Mouse (Mus musculus): ENCODE measurements around the gene Mphosph9. TPM values are rescaled to one million over a fixed set of nuclear protein-coding genes. Genes with fewer than 3 reads are reported as not detected.
A peak's percentile ranks its signal among the peaks of the same experiment; 100 is the strongest.

Gene Mphosph9
- polyA plus RNA-seq, 1 experiment from 2014 or later, result 20.2 TPM

- Histone ChIP-seq H3K9me3 (ENCODE audit: control insufficient read depth, low read depth, low read length) (no peaks in the 10 kb centered on the region), H3K27me3 (ENCODE audit: control insufficient read depth, insufficient read depth, low read length) (no peaks in the 10 kb centered on the region), H3K36me3 (ENCODE audit: control insufficient read depth, insufficient read depth, low read length) (peaks cover 13% of the 10 kb centered on the region), H3K9ac (replicated peaks; ENCODE audit: low read depth, low read length) (no peak overlapping the region), H3K4me3 (ENCODE audit: low read depth, low read length) (no peak overlapping the region), H3K27ac (ENCODE audit: low read length) (no peak overlapping the region), H3K4me2 (replicated peaks; ENCODE audit: low read depth, low read length) (no peak overlapping the region), H3K4me1 (ENCODE audit: control insufficient read depth, insufficient read depth, low read length) (no peaks in the 10 kb centered on the region)
- no peak for ATAC-seq (ENCODE audit: insufficient number of reproducible peaks, insufficient read depth, low FRiP score, low read depth)
- 93% methylated on average over 5 of the region's 5 CpGs for WGBS
Measured at GRCm38 (mm10) chr5:124270226-124270625, 57.5 kb downstream of the Mphosph9 start.

GRCm38 (mm10) chr5:124269661-124270060, 58.1 kb downstream of the Mphosph9 start:
- Histone ChIP-seq H3K9ac (replicated peaks; ENCODE audit: low read depth, low read length) (no peak overlapping the region), H3K36me3 (ENCODE audit: control insufficient read depth, insufficient read depth, low read length) (peaks cover 13% of the 10 kb centered on the region; the same call in 1 of the 2 replicates), H3K4me3 (ENCODE audit: low read depth, low read length) (no peak overlapping the region), H3K27ac (ENCODE audit: low read length) (no peak overlapping the region), H3K4me1 (ENCODE audit: control insufficient read depth, insufficient read depth, low read length) (no peaks in the 10 kb centered on the region), H3K4me2 (replicated peaks; ENCODE audit: low read depth, low read length) (no peak overlapping the region), H3K9me3 (ENCODE audit: control insufficient read depth, low read depth, low read length) (no peaks in the 10 kb centered on the region), H3K27me3 (ENCODE audit: control insufficient read depth, insufficient read depth, low read length) (no peaks in the 10 kb centered on the region)
- 79% methylated on average over 11 of the region's 11 CpGs for WGBS
- no peak for ATAC-seq (ENCODE audit: insufficient number of reproducible peaks, insufficient read depth, low FRiP score, low read depth)

- Histone ChIP-seq H3K4me1 (ENCODE audit: control insufficient read depth, insufficient read depth, low read length) (no peaks in the 10 kb centered on the region), H3K36me3 (ENCODE audit: control insufficient read depth, insufficient read depth, low read length) (peaks cover 16% of the 10 kb centered on the region), H3K27ac (ENCODE audit: low read length) (no peak overlapping the region), H3K9me3 (ENCODE audit: control insufficient read depth, low read depth, low read length) (no peaks in the 10 kb centered on the region), H3K4me2 (replicated peaks; ENCODE audit: low read depth, low read length) (no peak overlapping the region), H3K27me3 (ENCODE audit: control insufficient read depth, insufficient read depth, low read length) (no peaks in the 10 kb centered on the region), H3K4me3 (ENCODE audit: low read depth, low read length) (no peak overlapping the region), H3K9ac (replicated peaks; ENCODE audit: low read depth, low read length) (no peak overlapping the region)
- ATAC-seq (ENCODE audit: insufficient number of reproducible peaks, insufficient read depth, low FRiP score, low read depth), result no peak
- 74% methylated on average over 6 of the region's 6 CpGs for WGBS
Measured at GRCm38 (mm10) chr5:124267652-124268051, 60.1 kb downstream of the Mphosph9 start.

DNA sequence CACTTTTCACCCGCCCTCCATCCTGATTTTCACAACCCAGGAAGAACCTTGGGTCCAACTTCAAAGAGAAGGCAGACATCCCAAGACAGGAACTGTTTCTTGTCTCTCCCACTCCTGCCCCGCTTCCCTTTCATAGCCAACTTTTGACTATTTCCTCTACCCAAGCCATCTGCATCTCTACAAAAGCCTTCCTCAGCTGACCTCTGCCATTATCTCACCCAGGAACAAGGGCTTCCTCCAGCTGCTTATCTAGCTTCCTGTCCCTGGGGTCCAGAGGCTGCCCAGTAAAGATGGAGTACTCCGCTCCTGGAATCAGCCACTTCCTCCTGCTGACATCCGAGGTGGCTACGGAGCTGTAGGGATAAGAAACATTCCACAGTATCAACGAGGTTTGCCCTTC, 61.0 kb downstream of the Mphosph9 start:
- 80% methylated on average over 6 of the region's 6 CpGs for WGBS
- no peaks in the 10 kb centered on the region for H3K4me1 ChIP-seq (ENCODE audit: control insufficient read depth, insufficient read depth, low read length)
- no peak overlapping the region for H3K27ac ChIP-seq (ENCODE audit: low read length)
- H3K9ac ChIP-seq (replicated peaks; ENCODE audit: low read depth, low read length), result no peak overlapping the region
- H3K9me3 ChIP-seq (ENCODE audit: control insufficient read depth, low read depth, low read length), result no peaks in the 10 kb centered on the region
- no peak for ATAC-seq (ENCODE audit: insufficient number of reproducible peaks, insufficient read depth, low FRiP score, low read depth)
- no peak overlapping the region for H3K4me2 ChIP-seq (replicated peaks; ENCODE audit: low read depth, low read length)
- H3K4me3 ChIP-seq (ENCODE audit: low read depth, low read length), result no peak overlapping the region
- no peaks in the 10 kb centered on the region for H3K27me3 ChIP-seq (ENCODE audit: control insufficient read depth, insufficient read depth, low read length)
- peaks cover 16% of the 10 kb centered on the region for H3K36me3 ChIP-seq (ENCODE audit: control insufficient read depth, insufficient read depth, low read length)

- H3K4me1 ChIP-seq (ENCODE audit: control insufficient read depth, insufficient read depth, low read length), result no peaks in the 10 kb centered on the region
- H3K27ac ChIP-seq (ENCODE audit: low read length), result peak overlapping the region; percentile 88
- no peaks in the 10 kb centered on the region for H3K27me3 ChIP-seq (ENCODE audit: control insufficient read depth, insufficient read depth, low read length)
- no peak overlapping the region for H3K9ac ChIP-seq (replicated peaks; ENCODE audit: low read depth, low read length)
- H3K4me3 ChIP-seq (ENCODE audit: low read depth, low read length), result no peak overlapping the region
- ATAC-seq (ENCODE audit: insufficient number of reproducible peaks, insufficient read depth, low FRiP score, low read depth), result no peak
- no peak overlapping the region for H3K4me2 ChIP-seq (replicated peaks; ENCODE audit: low read depth, low read length)
- 64% methylated on average over 4 of the region's 4 CpGs for WGBS
- peaks cover 12% of the 10 kb centered on the region for H3K36me3 ChIP-seq (ENCODE audit: control insufficient read depth, insufficient read depth, low read length)
- 0 out of 2 replicates have a peak, but pooled peaks cover 3% of the 10 kb centered on the region for H3K9me3 ChIP-seq (ENCODE audit: control insufficient read depth, low read depth, low read length)
Measured at GRCm38 (mm10) chr5:124263246-124263645, 64.5 kb downstream of the Mphosph9 start.

DNA sequence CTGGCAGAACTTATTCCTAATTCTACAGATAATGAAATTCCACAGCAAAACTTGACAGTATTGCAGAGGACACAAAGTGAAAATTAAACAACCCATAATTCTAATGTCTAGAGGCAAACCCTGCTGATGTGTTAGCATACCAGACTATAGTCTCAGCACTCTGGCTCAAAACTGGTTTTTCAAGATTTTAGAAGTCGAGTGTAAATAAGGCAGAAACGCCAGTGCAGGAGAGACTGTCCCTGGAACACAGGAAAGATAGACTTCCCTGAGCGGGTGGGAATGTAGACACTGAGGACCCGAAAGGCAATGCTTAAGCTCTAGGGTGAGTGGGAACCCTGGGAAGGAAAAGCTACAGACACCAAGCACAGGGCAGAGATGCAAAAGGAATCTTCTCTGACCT, 65.7 kb downstream of the Mphosph9 start:
- peak overlapping the region; percentile 88 for H3K27ac ChIP-seq (ENCODE audit: low read length)
- H3K9me3 ChIP-seq (ENCODE audit: control insufficient read depth, low read depth, low read length), result 0 out of 2 replicates have a peak, but pooled peaks cover 3% of the 10 kb centered on the region
- WGBS, result 61% methylated on average over 4 of the region's 4 CpGs
- H3K4me1 ChIP-seq (ENCODE audit: control insufficient read depth, insufficient read depth, low read length), result no peaks in the 10 kb centered on the region
- H3K4me3 ChIP-seq (ENCODE audit: low read depth, low read length), result no peak overlapping the region
- no peaks in the 10 kb centered on the region for H3K27me3 ChIP-seq (ENCODE audit: control insufficient read depth, insufficient read depth, low read length)
- H3K9ac ChIP-seq (replicated peaks; ENCODE audit: low read depth, low read length), result no peak overlapping the region
- H3K4me2 ChIP-seq (replicated peaks; ENCODE audit: low read depth, low read length), result 0 out of 2 replicates have a peak overlapping the region, but pooled peaks have one; percentile 7
- H3K36me3 ChIP-seq (ENCODE audit: control insufficient read depth, insufficient read depth, low read length), result peaks cover 23% of the 10 kb centered on the region
- 0 out of 2 replicates have a peak, but pooled peaks have one; percentile 23 for ATAC-seq (ENCODE audit: insufficient number of reproducible peaks, insufficient read depth, low FRiP score, low read depth)

- Histone ChIP-seq H3K9ac (replicated peaks; ENCODE audit: low read depth, low read length) (no peak overlapping the region), H3K9me3 (ENCODE audit: control insufficient read depth, low read depth, low read length) (0 out of 2 replicates have a peak, but pooled peaks cover 3% of the 10 kb centered on the region), H3K36me3 (ENCODE audit: control insufficient read depth, insufficient read depth, low read length) (peaks cover 29% of the 10 kb centered on the region), H3K4me1 (ENCODE audit: control insufficient read depth, insufficient read depth, low read length) (no peaks in the 10 kb centered on the region), H3K27ac (ENCODE audit: low read length) (no peak overlapping the region), H3K4me3 (ENCODE audit: low read depth, low read length) (no peak overlapping the region), H3K4me2 (replicated peaks; ENCODE audit: low read depth, low read length) (no peak overlapping the region), H3K27me3 (ENCODE audit: control insufficient read depth, insufficient read depth, low read length) (no peaks in the 10 kb centered on the region)
- WGBS, result 50% methylated on average over 2 of the region's 2 CpGs
- no peak for ATAC-seq (ENCODE audit: insufficient number of reproducible peaks, insufficient read depth, low FRiP score, low read depth)
Measured at GRCm38 (mm10) chr5:124259133-124259532, 68.6 kb downstream of the Mphosph9 start.

DNA sequence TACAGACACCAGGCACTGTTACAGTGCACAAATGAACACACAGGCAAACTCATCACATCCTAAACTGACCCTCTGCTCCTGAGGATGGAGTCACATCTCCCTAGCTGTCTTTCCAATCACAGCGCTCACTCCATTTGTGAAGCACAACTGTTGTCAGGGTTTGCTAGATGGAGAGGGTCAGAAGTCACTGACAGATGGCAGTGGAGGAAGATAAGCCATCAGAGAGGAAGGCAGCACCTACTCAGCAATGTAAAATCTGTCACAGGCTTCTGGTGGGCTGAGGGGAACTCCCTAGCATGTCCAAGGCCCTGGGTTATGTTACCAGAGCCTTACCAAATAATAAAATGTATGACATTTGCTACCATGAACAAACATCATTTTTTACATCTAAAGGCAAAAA, 69.7 kb downstream of the Mphosph9 start:
- Histone ChIP-seq H3K4me3 (ENCODE audit: low read depth, low read length) (no peak overlapping the region), H3K27me3 (ENCODE audit: control insufficient read depth, insufficient read depth, low read length) (no peaks in the 10 kb centered on the region), H3K27ac (ENCODE audit: low read length) (no peak overlapping the region), H3K4me1 (ENCODE audit: control insufficient read depth, insufficient read depth, low read length) (no peaks in the 10 kb centered on the region), H3K36me3 (ENCODE audit: control insufficient read depth, insufficient read depth, low read length) (peaks cover 33% of the 10 kb centered on the region), H3K9ac (replicated peaks; ENCODE audit: low read depth, low read length) (no peak overlapping the region), H3K9me3 (ENCODE audit: control insufficient read depth, low read depth, low read length) (0 out of 2 replicates have a peak, but pooled peaks cover 3% of the 10 kb centered on the region), H3K4me2 (replicated peaks; ENCODE audit: low read depth, low read length) (no peak overlapping the region)
- no peak for ATAC-seq (ENCODE audit: insufficient number of reproducible peaks, insufficient read depth, low FRiP score, low read depth)
- WGBS, result 93% methylated on average over 1 of the region's 1 CpGs

DNA sequence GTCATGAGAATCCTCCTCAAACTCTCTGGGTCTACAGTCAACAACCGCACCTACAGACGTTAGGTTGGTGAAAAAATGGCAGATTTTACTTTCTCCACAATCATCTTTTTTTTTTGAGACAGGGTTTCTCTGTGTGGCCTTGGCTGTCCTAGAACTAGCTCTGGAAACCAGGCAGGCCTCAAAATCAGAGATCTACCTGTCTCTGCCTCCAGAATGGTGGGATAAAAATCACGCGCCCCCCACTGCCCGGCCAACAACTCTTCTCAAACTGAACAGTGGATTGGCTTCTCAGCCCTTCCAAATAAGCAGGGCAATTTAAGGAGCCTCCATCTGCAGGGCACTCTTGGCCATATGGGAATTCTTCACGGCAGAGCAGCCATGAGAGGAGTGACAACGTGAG, 72.6 kb downstream of the Mphosph9 start:
- H3K4me2 ChIP-seq (replicated peaks; ENCODE audit: low read depth, low read length), result no peak overlapping the region
- H3K27ac ChIP-seq (ENCODE audit: low read length), result no peak overlapping the region
- 0 out of 2 replicates have a peak, but pooled peaks cover 3% of the 10 kb centered on the region for H3K9me3 ChIP-seq (ENCODE audit: control insufficient read depth, low read depth, low read length)
- peaks cover 33% of the 10 kb centered on the region for H3K36me3 ChIP-seq (ENCODE audit: control insufficient read depth, insufficient read depth, low read length)
- no peak overlapping the region for H3K4me3 ChIP-seq (ENCODE audit: low read depth, low read length)
- 88% methylated on average over 7 of the region's 7 CpGs for WGBS
- no peak for ATAC-seq (ENCODE audit: insufficient number of reproducible peaks, insufficient read depth, low FRiP score, low read depth)
- H3K27me3 ChIP-seq (ENCODE audit: control insufficient read depth, insufficient read depth, low read length), result no peaks in the 10 kb centered on the region
- H3K4me1 ChIP-seq (ENCODE audit: control insufficient read depth, insufficient read depth, low read length), result no peaks in the 10 kb centered on the region
- no peak overlapping the region for H3K9ac ChIP-seq (replicated peaks; ENCODE audit: low read depth, low read length)
